Mouse (Mus musculus) CH12.LX (cell line): Measurements from ENCODE around the gene Tnni2. TPM values are rescaled to one million over a fixed set of nuclear protein-coding genes. Genes with fewer than 3 reads are reported as not detected.

ENCODE experiments used
- DNase-seq: peaks from one replicate; pipeline ENCODE4 v3.0.0-alpha.2; 2013; ENCODE audit errors: extremely low read depth
- H3K27ac ChIP-seq: 2 replicates; pipeline ENCODE4 v1.5.1; 2012; ENCODE audit warnings: low read depth, mild to moderate bottlenecking, control low read depth, moderate library complexity; ENCODE audit not compliant: insufficient read depth
- H3K27me3 ChIP-seq: replicated peaks from 2 replicates; pipeline ENCODE3; 2012; ENCODE audit warnings: inconsistent platforms
- H3K36me3 ChIP-seq, 2 experiments: replicated peaks in 1 of 2; 2 replicates each; pipeline versions ENCODE3 to v1.6.1; 2012; ENCODE audit warnings: inconsistent platforms in 1 of 2, low read length in 1 of 2, mild to moderate bottlenecking in 1 of 2, mixed read lengths in 1 of 2, moderate library complexity in 1 of 2; ENCODE audit not compliant: control insufficient read depth in 1 of 2, insufficient read depth in 1 of 2
- H3K4me1 ChIP-seq, 2 experiments: 2 replicates each; pipeline ENCODE4 v1.6.1; 2012; ENCODE audit warnings: inconsistent platforms in 1 of 2, moderate library complexity in 1 of 2; ENCODE audit not compliant: insufficient read depth in 2 of 2, control insufficient read depth in 1 of 2
- H3K4me2 ChIP-seq: 2 replicates; pipeline ENCODE4 v1.6.1; 2012; ENCODE audit warnings: low read depth, mild to moderate bottlenecking, control low read depth; ENCODE audit not compliant: poor library complexity, insufficient read depth, severe bottlenecking
- H3K4me3 ChIP-seq, 3 experiments: fragments of 150-350 bp in 1 of 3; sonication (generic) in 1 of 3; replicated peaks in 1 of 3; 2 replicates each; pipeline versions ENCODE3 to v1.5.1; 2011 to 2012; ENCODE audit warnings: low read depth in 2 of 3, low read length in 2 of 3, mild to moderate bottlenecking in 2 of 3, moderate library complexity in 2 of 3, control low read depth in 1 of 3, improper control_type of control experiment in 1 of 3, inconsistent platforms in 1 of 3, mixed read lengths in 1 of 3; ENCODE audit not compliant: poor library complexity in 1 of 3
- H3K79me2 ChIP-seq: replicated peaks from 2 replicates; pipeline ENCODE4 v1.6.1; 2012; ENCODE audit warnings: mild to moderate bottlenecking, moderate library complexity; ENCODE audit not compliant: control insufficient read depth, poor library complexity, insufficient read depth, severe bottlenecking; ENCODE audit errors: extremely low read depth
- H3K9ac ChIP-seq: 2 replicates; pipeline ENCODE4 v1.6.1; 2012; ENCODE audit warnings: low read depth, mild to moderate bottlenecking, control low read depth, moderate library complexity; ENCODE audit not compliant: insufficient read depth
- H3K9me3 ChIP-seq: replicated peaks from 2 replicates; pipeline ENCODE3; 2012; ENCODE audit warnings: low read length, inconsistent platforms, mixed read lengths
- BHLHE40 ChIP-seq: IDR thresholded peaks from 2 replicates; pipeline ENCODE4 v1.6.1; 2011; ENCODE audit warnings: mild to moderate bottlenecking, low read depth, low read length, improper control_type of control experiment
- CTCF ChIP-seq, 2 experiments: IDR thresholded peaks in 1 of 2; conservative IDR thresholded peaks in 1 of 2; 2 replicates each; pipeline ENCODE4 v1.5.1; 2011 to 2012; ENCODE audit warnings: low read depth in 2 of 2, low read length in 2 of 2, improper control_type of control experiment in 1 of 2, inconsistent platforms in 1 of 2, mild to moderate bottlenecking in 1 of 2, moderate library complexity in 1 of 2
- E2F4 ChIP-seq: IDR thresholded peaks from 2 replicates; pipeline ENCODE4 v1.6.1; 2011; ENCODE audit warnings: low read depth, low read length, improper control_type of control experiment; ENCODE audit not compliant: insufficient replicate concordance
- ELF1 ChIP-seq: IDR thresholded peaks from 2 replicates; pipeline ENCODE4 v1.6.1; 2014; ENCODE audit warnings: low read depth, mild to moderate bottlenecking, inconsistent platforms, low read length, improper control_type of control experiment
- HCFC1 ChIP-seq: IDR thresholded peaks from 2 replicates; pipeline ENCODE4 v1.6.1; 2012; ENCODE audit warnings: low read depth, mild to moderate bottlenecking, inconsistent platforms, low read length, improper control_type of control experiment
- JUN ChIP-seq: IDR thresholded peaks from 2 replicates; pipeline ENCODE4 v1.6.1; 2011; ENCODE audit warnings: low read depth, mild to moderate bottlenecking, low read length, improper control_type of control experiment, moderate library complexity; ENCODE audit not compliant: insufficient read depth
- JUND ChIP-seq: conservative IDR thresholded peaks from 2 replicates; pipeline ENCODE4 v1.6.1; 2011; ENCODE audit warnings: low read depth, low read length, improper control_type of control experiment
- KAT2A ChIP-seq: IDR thresholded peaks from 2 replicates; pipeline ENCODE4 v1.6.1; 2012; ENCODE audit warnings: low read length, improper control_type of control experiment, inconsistent platforms; ENCODE audit not compliant: insufficient replicate concordance
- MYC ChIP-seq: IDR thresholded peaks from 2 replicates; pipeline ENCODE4 v1.6.1; 2011; ENCODE audit warnings: low read depth, mild to moderate bottlenecking, improper control_type of control experiment, low read length
- PAX5 ChIP-seq: IDR thresholded peaks from 2 replicates; pipeline ENCODE4 v1.6.1; 2012; ENCODE audit warnings: low read length, inconsistent platforms, mixed read lengths
- RAD21 ChIP-seq: IDR thresholded peaks from 2 replicates; pipeline ENCODE4 v1.6.1; 2011; ENCODE audit warnings: low read depth, mild to moderate bottlenecking, low read length, improper control_type of control experiment, moderate library complexity
- SIN3A ChIP-seq: IDR thresholded peaks from 2 replicates; pipeline ENCODE4 v1.6.1; 2012; ENCODE audit warnings: low read length, improper control_type of control experiment, inconsistent platforms
- SMC3 ChIP-seq: IDR thresholded peaks from 2 replicates; pipeline ENCODE4 v1.6.1; 2011; ENCODE audit warnings: low read depth, low read length, improper control_type of control experiment
- TCF12 ChIP-seq: IDR thresholded peaks from 2 replicates; pipeline ENCODE4 v1.6.1; 2014; ENCODE audit warnings: low read depth, mild to moderate bottlenecking, inconsistent platforms, low read length, improper control_type of control experiment
- USF1 ChIP-seq: IDR thresholded peaks from 2 replicates; pipeline ENCODE4 v1.6.1; 2014; ENCODE audit warnings: low read depth, mild to moderate bottlenecking, inconsistent platforms, low read length, improper control_type of control experiment
- ZKSCAN1 ChIP-seq: IDR thresholded peaks from 2 replicates; pipeline ENCODE4 v1.6.1; 2012; ENCODE audit warnings: low read depth, inconsistent platforms, low read length, improper control_type of control experiment, borderline replicate concordance
- dilution Hi-C: fragments of 300-500 bp; cut with MboI; formaldehyde crosslinking; loops from 2 replicates; pipeline ENCODE4 v1.14.3; 2020; ENCODE audit warnings: low sequenced_read_pairs; ENCODE audit not compliant: extremely low pct_unique_long_range_greater_than_20kb, extremely low pct_ligation_motif_present
- in situ Hi-C: fragments of 300-500 bp; cut with MboI; formaldehyde crosslinking; loops from 3 replicates; pipeline ENCODE4 v1.14.3; 2019; ENCODE audit warnings: low sequenced_read_pairs, low pct_ligation_motif_present, low pct_unique_long_range_greater_than_20kb, mixed read lengths
- polyA plus RNA-seq: library from polyadenylated mRNA; unstranded; fragments of >175 nt; gene quantifications from 2 replicates; pipeline ENCODE4 v1.2.1, GENCODE M21; 2012; ENCODE audit warnings: low read depth; ENCODE audit not compliant: insufficient read length
- total RNA-seq, 2 experiments: library from RNA; depleted of rRNA; stranded (reverse); fragments of 300-350 nt in 1 of 2; fragments of >200 nt in 1 of 2; gene quantifications; 2 replicates each; pipeline ENCODE4 v1.2.3; 2012 to 2014

The Tnni2 gene
- total and polyA plus RNA-seq, 3 experiments = 35.0 to 88.1 (median 74.0) TPM

- H3K4me2 ChIP-seq = no peak overlapping the region
- H3K9ac ChIP-seq = no peak overlapping the region
- no peak overlapping the region for H3K4me3 ChIP-seq
- H3K79me2 ChIP-seq = peaks cover 57% of the 10 kb centered on the region
- no peak overlapping the region for H3K27ac ChIP-seq
- H3K36me3 ChIP-seq = peaks cover 56 to 96% of the 10 kb centered on the region in 2 experiments
- DNase-seq = peak; percentile 11
- in situ Hi-C loops = loop anchor here (25.0 kb wide), 1 partner anchor 541 kb away; the partner anchor contains the start of gene Tspan32
- H3K4me1 ChIP-seq = peaks cover 12 to 92% of the 10 kb centered on the region in 2 experiments
- no peaks in the 10 kb centered on the region for H3K27me3 ChIP-seq
- no peaks in the 10 kb centered on the region for H3K9me3 ChIP-seq
- dilution Hi-C loops = no loop called here
- TF ChIP-seq RAD21 = no peak
- no peak for TF ChIP-seq JUN
- TF ChIP-seq CTCF (conservative IDR thresholded peaks at IDR 0.05 in 1 of 2, IDR thresholded peaks at IDR 0.05 in 1 of 2; ENCODE audit: low read depth in 2 of 2, low read length in 2 of 2) = no peak
- no peak for TF ChIP-seq E2F4
- no peak for TF ChIP-seq BHLHE40
- TF ChIP-seq TCF12 = no peak
- TF ChIP-seq MYC = no peak
- no peak for TF ChIP-seq JUND
- no peak for TF ChIP-seq KAT2A
- TF ChIP-seq HCFC1 = no peak
- no peak for TF ChIP-seq USF1
- TF ChIP-seq SMC3 = no peak
- no peak for TF ChIP-seq PAX5
- TF ChIP-seq ZKSCAN1 = no peak
- TF ChIP-seq SIN3A = no peak
- TF ChIP-seq, all 38 proteins: peak for 0
Measured at GRCm38 (mm10) chr7:142470808-142471413, 29.3 kb downstream of the Tnni2 start.

DNA sequence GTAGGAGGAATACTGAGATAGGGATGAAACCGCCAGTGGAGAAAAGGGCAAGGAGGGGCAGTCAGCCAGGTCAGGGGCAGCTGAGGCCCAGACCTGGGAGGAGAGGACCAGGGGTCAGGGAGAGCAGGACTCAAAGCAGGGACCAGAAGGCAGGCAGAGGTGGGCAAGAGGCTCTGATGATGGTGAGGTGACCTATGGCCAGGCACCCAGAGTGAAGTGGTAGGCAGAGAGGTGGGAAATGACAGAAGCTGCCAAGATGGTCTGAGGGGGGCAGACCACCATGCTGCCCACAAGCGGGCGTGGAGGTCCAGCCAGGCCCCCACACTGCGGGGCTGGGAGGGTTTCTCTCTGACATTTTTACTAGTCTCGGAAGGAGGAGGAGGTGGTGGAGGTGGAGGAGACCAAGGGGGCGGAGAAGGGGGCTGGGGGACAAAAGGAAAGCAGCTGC, 29.8 kb downstream of the Tnni2 start:
- Histone ChIP-seq H3K4me1 (peaks cover 11 to 94% of the 10 kb centered on the region in 2 experiments), H3K79me2 (peaks cover 53% of the 10 kb centered on the region), H3K4me2 (no peak overlapping the region), H3K4me3 (no peak overlapping the region), H3K27me3 (no peaks in the 10 kb centered on the region), H3K27ac (no peak overlapping the region), H3K9me3 (no peaks in the 10 kb centered on the region), H3K36me3 (peaks cover 59 to 97% of the 10 kb centered on the region in 2 experiments), H3K9ac (no peak overlapping the region)
- in situ Hi-C loops = loop anchor here (25.0 kb wide), 1 partner anchor 541 kb away; the partner anchor contains the start of gene Tspan32
- TF ChIP-seq JUND (no peak), ELF1 (no peak), SIN3A (no peak), BHLHE40 (no peak)
- DNase-seq = no peak
- dilution Hi-C loops = no loop called here
